8 mouse cellular contexts compared by ENCODE assay signal in genomic region chr15:89174889-89175339, GRCm38 (mm10). TPM values are rescaled to one million over a fixed set of nuclear protein-coding genes. Genes with fewer than 3 reads are reported as not detected.
DNase-seq lines count a peak whose midpoint lies in the region; ATAC-seq lines count a peak whose summit lies in the region.

No protein-coding gene starts in this region.

- DNase-seq in cerebellum, adult 11-12 months, result peak; percentile 74
- DNase-seq in cerebellum, postnatal 4 days (ENCODE audit: low spot score in 2 of 2), result no peak
- no peak for DNase-seq in lung, postnatal 4 days
- peak; percentile 61 for DNase-seq in kidney, postnatal 10 days
- DNase-seq in right cerebral cortex, adult 18-20 months, result no peak

- H3K9ac ChIP-seq in lung, embryonic 15.5 days, result no peak overlapping the region
- no peak overlapping the region for H3K9ac ChIP-seq in stomach, embryonic 14.5 days (replicated peaks; ENCODE audit: low read depth, low read length)

- no peak overlapping the region for H3K4me3 ChIP-seq in lung, embryonic 15.5 days
- H3K4me3 ChIP-seq in stomach, embryonic 14.5 days (ENCODE audit: low read depth, low read length), result no peak overlapping the region

- H3K4me1 ChIP-seq in lung, embryonic 15.5 days, result peaks cover 95% of the 10 kb centered on the region
- peaks cover 73% of the 10 kb centered on the region for H3K4me1 ChIP-seq in stomach, embryonic 14.5 days (ENCODE audit: control insufficient read depth, insufficient read depth, low read length)

- no peaks in the 10 kb centered on the region for H3K36me3 ChIP-seq in lung, embryonic 15.5 days
- H3K36me3 ChIP-seq in stomach, embryonic 14.5 days (ENCODE audit: control insufficient read depth, insufficient read depth, low read length), result no peaks in the 10 kb centered on the region

- no peaks in the 10 kb centered on the region for H3K27me3 ChIP-seq in lung, embryonic 15.5 days
- H3K27me3 ChIP-seq in stomach, embryonic 14.5 days (ENCODE audit: control insufficient read depth, insufficient read depth, low read length), result no peaks in the 10 kb centered on the region

- H3K4me2 ChIP-seq in lung, embryonic 15.5 days, result 0 out of 2 replicates have a peak overlapping the region, but pooled peaks have one; percentile 99
- peak overlapping the region; percentile 100; the same call in 1 of the 2 replicates for H3K4me2 ChIP-seq in stomach, embryonic 14.5 days (replicated peaks; ENCODE audit: low read depth, low read length)

- no peak for ATAC-seq in lung, embryonic 15.5 days (ENCODE audit: borderline replicate concordance, extremely low read depth, low FRiP score, low TSS enrichment)
- ATAC-seq in stomach, embryonic 14.5 days (ENCODE audit: insufficient number of reproducible peaks, insufficient read depth, low FRiP score, low read depth), result no peak
- no peak for ATAC-seq in erythroid progenitor cell, adult 5-6 weeks (replicated peaks; ENCODE audit: low FRiP score, poor library complexity, severe bottlenecking)

- WGBS in lung, embryonic 15.5 days, result 42% methylated on average over 11 of the region's 11 CpGs
- 42% methylated on average over 11 of the region's 11 CpGs for WGBS in stomach, embryonic 14.5 days

- peak overlapping the region; percentile 69; the same call in 1 of the 2 replicates for H3K27ac ChIP-seq in lung, embryonic 15.5 days
- H3K27ac ChIP-seq in stomach, embryonic 14.5 days (ENCODE audit: low read length), result no peak overlapping the region

- no peaks in the 10 kb centered on the region for H3K9me3 ChIP-seq in lung, embryonic 15.5 days
- no peaks in the 10 kb centered on the region for H3K9me3 ChIP-seq in stomach, embryonic 14.5 days (ENCODE audit: control insufficient read depth, low read depth, low read length)

RNA-seq across cellular contexts. Expression of gene Plxnb2, which starts 5.7 kb away (rescaled TPM):
- polyA plus RNA-seq in lung, embryonic 15.5 days (2015; fragmentation: Nextera tagmentation; extraction: Ambion mirVana), result 123 and 128 TPM in 2 replicates
- 146 and 147 TPM in 2 replicates for polyA plus RNA-seq in stomach, embryonic 14.5 days (2014; fragmentation: Nextera tagmentation; extraction: Ambion mirVana)
- total RNA-seq in erythroid progenitor cell, adult 5-6 weeks (2015; ENCODE audit: low replicate concordance), result 7.2 and 9.2 TPM in 2 replicates
- total RNA-seq in erythroid progenitor cell, adult 5-6 weeks (2017; ENCODE audit: low replicate concordance), result 1.9 and 8.2 TPM in 2 replicates

RNA-seq across cellular contexts. Expression of gene Dennd6b, which starts 21.4 kb away (rescaled TPM):
- 11.0 and 11.8 TPM in 2 replicates for polyA plus RNA-seq in lung, embryonic 15.5 days (2015; fragmentation: Nextera tagmentation; extraction: Ambion mirVana)
- polyA plus RNA-seq in stomach, embryonic 14.5 days (2014; fragmentation: Nextera tagmentation; extraction: Ambion mirVana), result 16.4 and 17.6 TPM in 2 replicates
- 1.7 TPM in 1 of 2 replicates, not detected in the other for total RNA-seq in erythroid progenitor cell, adult 5-6 weeks (2015; ENCODE audit: low replicate concordance)
- total RNA-seq in erythroid progenitor cell, adult 5-6 weeks (2017; ENCODE audit: low replicate concordance), result 0.76 and 1.5 TPM in 2 replicates

RNA-seq across cellular contexts. Expression of gene Mapk11, which starts 25.5 kb away (rescaled TPM):
- polyA plus RNA-seq in lung, embryonic 15.5 days (2015; fragmentation: Nextera tagmentation; extraction: Ambion mirVana), result 10.0 and 12.6 TPM in 2 replicates
- 6.5 and 7.9 TPM in 2 replicates for polyA plus RNA-seq in stomach, embryonic 14.5 days (2014; fragmentation: Nextera tagmentation; extraction: Ambion mirVana)
- total RNA-seq in erythroid progenitor cell, adult 5-6 weeks (2015; ENCODE audit: low replicate concordance), result 0.72 and 2.1 TPM in 2 replicates
- total RNA-seq in erythroid progenitor cell, adult 5-6 weeks (2017; ENCODE audit: low replicate concordance), result 0.51 TPM in 1 of 2 replicates, not detected in the other

RNA-seq across cellular contexts. Expression of gene Mapk12, which starts 34.4 kb away (rescaled TPM):
- 12.5 and 13.4 TPM in 2 replicates for polyA plus RNA-seq in lung, embryonic 15.5 days (2015; fragmentation: Nextera tagmentation; extraction: Ambion mirVana)
- 4.4 and 5.2 TPM in 2 replicates for polyA plus RNA-seq in stomach, embryonic 14.5 days (2014; fragmentation: Nextera tagmentation; extraction: Ambion mirVana)
- not detected in 2 replicates for total RNA-seq in erythroid progenitor cell, adult 5-6 weeks (2015; ENCODE audit: low replicate concordance)
- 0.51 TPM in 1 of 2 replicates, not detected in the other for total RNA-seq in erythroid progenitor cell, adult 5-6 weeks (2017; ENCODE audit: low replicate concordance)

RNA-seq across cellular contexts. Expression of gene Ppp6r2, which starts 36.4 kb away (rescaled TPM):
- 24.5 and 28.5 TPM in 2 replicates for polyA plus RNA-seq in lung, embryonic 15.5 days (2015; fragmentation: Nextera tagmentation; extraction: Ambion mirVana)
- 33.5 and 34.6 TPM in 2 replicates for polyA plus RNA-seq in stomach, embryonic 14.5 days (2014; fragmentation: Nextera tagmentation; extraction: Ambion mirVana)
- total RNA-seq in erythroid progenitor cell, adult 5-6 weeks (2015; ENCODE audit: low replicate concordance), result 59.1 and 61.6 TPM in 2 replicates
- total RNA-seq in erythroid progenitor cell, adult 5-6 weeks (2017; ENCODE audit: low replicate concordance), result 55.4 and 79.1 TPM in 2 replicates

Comparison
In these comparisons a context has a peak if more than half of its experiments do, and no peak if none do; other contexts are left out.
1. DNase-seq: peak in cerebellum, adult 11-12 months (single experiment) and kidney, postnatal 10 days (single experiment); none in cerebellum, postnatal 4 days (0 of 2), lung, postnatal 4 days (0 of 2) and right cerebral cortex, adult 18-20 months (single experiment).